Mouse (Mus musculus) ES-E14 (cell line): ENCODE measurements around the gene Pygo1.

ENCODE experiments used
- HCFC1 ChIP-seq: IDR thresholded peaks from 2 replicates; pipeline ENCODE4 v1.6.1; 2012; ENCODE audit warnings: low read length, inconsistent platforms, borderline replicate concordance; ENCODE audit not compliant: insufficient read depth
- MAFK ChIP-seq: IDR thresholded peaks from 2 replicates; pipeline ENCODE4 v1.6.1; 2014; ENCODE audit warnings: mild to moderate bottlenecking, low read depth, low read length, inconsistent platforms; ENCODE audit not compliant: insufficient read depth
- ZC3H11A ChIP-seq: IDR thresholded peaks from 2 replicates; pipeline ENCODE4 v1.6.1; 2012; ENCODE audit warnings: low read depth, mild to moderate bottlenecking, inconsistent platforms, low read length, borderline replicate concordance
- ZNF384 ChIP-seq: IDR thresholded peaks from 2 replicates; pipeline ENCODE4 v1.6.1; 2012; ENCODE audit warnings: low read depth, low read length, inconsistent platforms

GRCm38 (mm10) chr9:72992576-72992975 is 67.1 kb downstream of the Pygo1 start:
- TF ChIP-seq ZNF384 (no peak), HCFC1 (no peak), MAFK (no peak), ZC3H11A (no peak)
